Mouse (Mus musculus) regulatory T cell (primary cell): ENCODE measurements at regions not wholly inside any gene's neighbourhood (a gene's known extent, or its start where the extent isn't known, plus 50 kb on each side); places are given as distances from the start of the nearest gene placed in this dataset.
"Not testable (repeated sequence)": the region's sequence is repeated elsewhere in the genome, so short reads cannot be mapped to it uniquely, and the experiment has no call there.

Experiments used
- in situ Hi-C: fragments of 300-600 bp; cut with MboI, MseI; formaldehyde crosslinking; loops from one replicate; pipeline ENCODE4 v1.15.1; 2025; ENCODE audit warnings: high pct_unique_total_duplicates

- in situ Hi-C loops, result no loop called here
Measured at GRCm38 (mm10) chr5:52015786-52016185, 174.5 kb downstream of the Dhx15 start.

GRCm38 (mm10) chr5:52010426-52010825, 179.9 kb downstream of the Dhx15 start:
- in situ Hi-C loops, result no loop called here

GRCm38 (mm10) chr5:52008942-52009341, 181.4 kb downstream of the Dhx15 start:
- in situ Hi-C loops, result no loop called here

GRCm38 (mm10) chr5:52006843-52007242, 183.5 kb downstream of the Dhx15 start:
- in situ Hi-C loops, result no loop called here

GRCm38 (mm10) chr5:51990847-51991610, 199.3 kb downstream of the Dhx15 start:
- in situ Hi-C loops, result no loop called here

- in situ Hi-C loops, result no loop called here
Measured at GRCm38 (mm10) chr5:51989396-51989795, 200.9 kb downstream of the Dhx15 start.

- in situ Hi-C loops, result no loop called here
Measured at GRCm38 (mm10) chr5:51988913-51989312, 201.4 kb downstream of the Dhx15 start.

GRCm38 (mm10) chr5:51984966-51985365, 205.3 kb downstream of the Dhx15 start:
- in situ Hi-C loops, result no loop called here

GRCm38 (mm10) chr5:51982780-51983179, 207.5 kb downstream of the Dhx15 start:
- in situ Hi-C loops, result no loop called here

- in situ Hi-C loops, result no loop called here
Measured at GRCm38 (mm10) chr5:51980901-51981300, 209.4 kb downstream of the Dhx15 start.

GRCm38 (mm10) chr5:51952499-51952898, 237.8 kb downstream of the Dhx15 start:
- in situ Hi-C loops, result no loop called here

- in situ Hi-C loops, result no loop called here
Measured at GRCm38 (mm10) chr5:51949996-51950395, 240.3 kb downstream of the Dhx15 start.

- in situ Hi-C loops, result no loop called here
Measured at GRCm38 (mm10) chr5:51946062-51946461, 244.3 kb downstream of the Dhx15 start.

GRCm38 (mm10) chr5:51941925-51942291, 248.4 kb downstream of the Dhx15 start:
- in situ Hi-C loops, result not testable (repeated sequence)

GRCm38 (mm10) chr5:51941255-51941924, 248.9 kb downstream of the Dhx15 start:
- in situ Hi-C loops, result no loop called here

- in situ Hi-C loops, result no loop called here
Measured at GRCm38 (mm10) chr5:51938845-51939244, 251.5 kb downstream of the Dhx15 start.

GRCm38 (mm10) chr5:51937320-51937719, 253.0 kb downstream of the Dhx15 start:
- in situ Hi-C loops, result no loop called here

GRCm38 (mm10) chr5:51935391-51936354, 254.6 kb downstream of the Dhx15 start:
- in situ Hi-C loops, result no loop called here

GRCm38 (mm10) chr5:51934910-51935309, 255.4 kb downstream of the Dhx15 start:
- in situ Hi-C loops, result no loop called here

- in situ Hi-C loops, result no loop called here
Measured at GRCm38 (mm10) chr5:51933331-51933730, 257.0 kb downstream of the Dhx15 start.

GRCm38 (mm10) chr5:51930416-51930815, 259.9 kb downstream of the Dhx15 start:
- in situ Hi-C loops, result no loop called here

- in situ Hi-C loops, result no loop called here
Measured at GRCm38 (mm10) chr5:51928801-51929200, 261.5 kb downstream of the Dhx15 start.
